Mouse (Mus musculus) lung, adult 18-20 months (tissue): ENCODE data around the gene Ccser2.

Experiments used
- DNase-seq, 2 experiments: peaks; one replicate each; pipeline ENCODE4 v3.0.0; 2022; ENCODE audit warnings: mixed read lengths in 2 of 2

Gene Ccser2

GRCm38 (mm10) chr14:36866966-36867700 is 101.4 kb downstream of the Ccser2 start:
- DNase-seq, result peak; percentile 25 to 69

- DNase-seq, result peak; percentile 82 to 85
Observed at GRCm38 (mm10) chr14:36863877-36864489, 104.6 kb downstream of the Ccser2 start.

- DNase-seq, result peak; percentile 22 to 31
Observed at GRCm38 (mm10) chr14:36862387-36862786, 106.2 kb downstream of the Ccser2 start.

- no peak for DNase-seq
Observed at GRCm38 (mm10) chr14:36858932-36859331, 109.6 kb downstream of the Ccser2 start.

- DNase-seq, result no peak
Observed at GRCm38 (mm10) chr14:36852972-36853371, 115.6 kb downstream of the Ccser2 start.

GRCm38 (mm10) chr14:36848860-36849259 is 119.7 kb downstream of the Ccser2 start:
- no peak for DNase-seq
